Mouse (Mus musculus) neural tube, embryonic 14.5 days (tissue): ENCODE results near the gene Olfr1262. TPM values are rescaled to one million over a fixed set of nuclear protein-coding genes. Genes with fewer than 3 reads are reported as not detected.

Experiments
- ATAC-seq: fragments of 200-750 bp; cut with Nextera tagmentation; 2 replicates; pipeline ENCODE4 v1.8.0; 2017; ENCODE audit warnings: low read depth, mild to moderate bottlenecking, moderate TSS enrichment, moderate library complexity
- H3K27ac ChIP-seq: fragments of 300-500 bp; sonication (generic); 2 replicates; pipeline ENCODE4 v1.5.1; 2014; ENCODE audit warnings: low read depth, mild to moderate bottlenecking, control low read depth, low read length, moderate library complexity, mixed read lengths
- H3K27me3 ChIP-seq: fragments of 300-500 bp; sonication (generic); 2 replicates; pipeline ENCODE4 v1.6.1; 2014; ENCODE audit warnings: low read length; ENCODE audit not compliant: control insufficient read depth, insufficient read depth
- H3K36me3 ChIP-seq: fragments of 300-500 bp; sonication (generic); 2 replicates; pipeline ENCODE4 v1.6.1; 2014; ENCODE audit warnings: low read length, mixed read lengths; ENCODE audit not compliant: control insufficient read depth, insufficient read depth
- H3K4me1 ChIP-seq: fragments of 300-500 bp; sonication (generic); 2 replicates; pipeline ENCODE4 v1.6.1; 2014; ENCODE audit warnings: low read length; ENCODE audit not compliant: control insufficient read depth, insufficient read depth
- H3K4me2 ChIP-seq: fragments of 300-500 bp; sonication (generic); 2 replicates; pipeline ENCODE4 v1.6.1; 2014; ENCODE audit warnings: mild to moderate bottlenecking, low read depth, low read length, control low read depth
- H3K4me3 ChIP-seq: fragments of 300-500 bp; sonication (generic); 2 replicates; pipeline ENCODE4 v1.5.1; 2014; ENCODE audit warnings: low read depth, low read length, control low read depth, mixed read lengths
- H3K9ac ChIP-seq: fragments of 300-500 bp; sonication (generic); replicated peaks from 2 replicates; pipeline ENCODE4 v1.6.1; 2014; ENCODE audit warnings: low read depth, mild to moderate bottlenecking, control low read depth, low read length, mixed read lengths
- H3K9me3 ChIP-seq: fragments of 300-500 bp; sonication (generic); 2 replicates; pipeline ENCODE4 v1.6.1; 2016; ENCODE audit warnings: low read length; ENCODE audit not compliant: control insufficient read depth
- WGBS: fragments of 180-500 bp; shearing (Covaris S2); extraction: QIAGEN DNeasy Blood & Tissue Kit; methylation state at CpG from one replicate; pipeline ENCODE4 v1.1.7; 2014; 5-methylcytosine and 5-hydroxymethylcytosine counted together
- polyA plus RNA-seq: library from polyadenylated mRNA; unstranded; fragments of >200 nt; fragmentation: Nextera tagmentation; extraction: Ambion mirVana; gene quantifications from 2 replicates; pipeline ENCODE4 v1.2.1, GENCODE M21; 2014

Olfr1262 gene
- polyA plus RNA-seq: not detected in 2 replicates

DNA sequence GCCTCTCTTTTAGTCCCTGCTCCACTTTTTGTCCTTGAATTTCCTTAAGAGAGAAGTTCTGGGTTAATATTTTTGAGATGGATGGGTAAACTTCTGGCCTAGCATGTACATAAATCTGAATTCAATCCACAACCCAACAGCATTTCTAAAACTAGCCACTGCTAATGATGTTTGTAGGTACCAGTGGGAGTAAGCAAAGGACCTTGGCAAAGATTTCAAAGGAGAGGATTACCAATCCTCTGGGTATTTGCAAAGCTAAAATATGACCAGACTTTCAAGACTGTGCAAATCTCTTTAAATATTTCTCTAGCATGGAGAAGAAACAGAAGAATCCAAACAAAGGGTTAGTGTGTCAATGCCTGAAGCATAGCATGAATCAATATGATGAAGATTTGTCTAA, at the start of gene Olfr1262:
Gene Olfr1262 (plus strand): TSS at position 301 of the 400 bp plus-strand sequence.
- Histone ChIP-seq H3K4me2 (no peak within 1 kb of the TSS), H3K4me1 (no peaks in the 10 kb centered on the region), H3K27ac (no peak within 1 kb of the TSS), H3K9ac (no peak within 1 kb of the TSS), H3K9me3 (no peaks in the 10 kb centered on the region), H3K36me3 (no peaks in the 10 kb centered on the region), H3K27me3 (no peaks in the 10 kb centered on the region), H3K4me3 (no peak within 1 kb of the TSS)
- ATAC-seq: no peak

DNA sequence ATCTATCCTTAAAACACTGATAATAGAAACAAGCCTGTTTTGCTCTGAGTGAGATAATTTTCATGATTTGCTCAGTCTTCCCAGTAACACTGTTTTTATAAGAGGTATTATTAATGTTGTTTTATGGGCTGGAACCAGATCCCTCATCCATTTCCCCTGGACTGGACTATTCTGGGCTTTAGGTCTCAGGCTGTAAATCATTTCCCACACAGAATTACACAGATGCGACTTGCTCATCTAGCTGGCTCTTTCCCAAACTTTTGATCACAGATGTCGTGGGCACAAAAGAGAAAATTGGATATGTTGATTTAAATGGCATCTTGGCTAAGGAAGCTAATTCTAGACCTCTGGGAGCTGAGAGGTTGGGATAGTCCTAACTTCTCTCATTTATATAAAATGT, 25.8 kb upstream of the Olfr1262 start, which contains the start of gene Olfr1260:
Gene Olfr1260 (plus strand): TSS at position 157 of the 400 bp plus-strand sequence.
- peak; percentile 61; the same call in 1 of the 2 replicates for ATAC-seq
- Histone ChIP-seq H3K27ac (no peak within 1 kb of the TSS), H3K9ac (no peak within 1 kb of the TSS), H3K9me3 (no peaks in the 10 kb centered on the region), H3K27me3 (no peaks in the 10 kb centered on the region), H3K4me3 (no peak within 1 kb of the TSS), H3K36me3 (no peaks in the 10 kb centered on the region), H3K4me1 (no peaks in the 10 kb centered on the region), H3K4me2 (no peak within 1 kb of the TSS)
- WGBS: 39% methylated on average over 2 of the region's 2 CpGs

DNA sequence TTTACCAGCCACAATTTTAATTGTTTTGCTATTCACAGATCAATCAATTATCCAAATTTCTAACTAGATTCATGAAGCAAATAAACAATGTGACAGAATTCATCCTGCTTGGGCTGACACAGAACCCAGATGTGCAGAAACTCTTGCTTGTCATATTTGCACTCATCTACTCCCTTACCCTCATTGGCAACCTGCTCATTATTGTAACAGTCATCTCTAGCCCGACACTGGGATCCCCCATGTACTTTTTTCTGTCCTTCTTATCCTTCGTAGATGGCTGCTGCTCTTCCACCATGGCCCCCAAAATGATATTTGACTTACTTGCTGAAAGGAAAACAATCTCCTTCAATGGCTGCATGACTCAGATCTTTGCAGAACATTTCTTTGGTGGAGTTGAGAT, 22.2 kb upstream of the Olfr1262 start:
- Histone ChIP-seq H3K4me1 (no peaks in the 10 kb centered on the region), H3K4me3 (no peak overlapping the region), H3K9ac (no peak overlapping the region), H3K27ac (no peak overlapping the region), H3K9me3 (no peaks in the 10 kb centered on the region), H3K4me2 (no peak overlapping the region), H3K36me3 (no peaks in the 10 kb centered on the region), H3K27me3 (no peaks in the 10 kb centered on the region)
- WGBS: 92% methylated on average over 2 of the region's 2 CpGs
- no peak for ATAC-seq

DNA sequence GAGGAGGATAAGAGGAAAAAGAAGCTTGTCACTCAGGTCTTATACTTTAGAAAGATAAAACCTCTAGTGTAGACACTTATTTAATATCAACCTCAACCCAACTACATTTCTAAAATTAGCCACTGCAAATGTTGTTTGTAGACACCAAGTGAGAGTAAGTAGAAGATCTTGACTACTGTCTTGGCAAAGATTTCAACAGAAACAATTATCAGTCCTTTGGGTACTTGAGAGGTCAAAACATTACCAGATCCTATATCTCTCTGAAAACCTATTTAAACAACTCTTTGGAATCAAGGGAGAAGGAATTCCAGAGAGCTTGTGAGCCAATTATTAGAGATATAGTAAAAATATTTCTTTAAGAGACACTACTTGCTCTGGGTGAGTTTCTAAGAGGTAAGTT, 9.0 kb upstream of the Olfr1262 start, which contains the start of gene Olfr1261:
Gene Olfr1261 (plus strand): TSS at position 301 of the 400 bp plus-strand sequence.
- Histone ChIP-seq H3K9ac (no peak within 1 kb of the TSS), H3K4me3 (no peak within 1 kb of the TSS), H3K27me3 (no peaks in the 10 kb centered on the region), H3K4me2 (no peak within 1 kb of the TSS), H3K27ac (no peak within 1 kb of the TSS), H3K36me3 (no peaks in the 10 kb centered on the region), H3K4me1 (no peaks in the 10 kb centered on the region), H3K9me3 (no peaks in the 10 kb centered on the region)
- ATAC-seq: no peak

DNA sequence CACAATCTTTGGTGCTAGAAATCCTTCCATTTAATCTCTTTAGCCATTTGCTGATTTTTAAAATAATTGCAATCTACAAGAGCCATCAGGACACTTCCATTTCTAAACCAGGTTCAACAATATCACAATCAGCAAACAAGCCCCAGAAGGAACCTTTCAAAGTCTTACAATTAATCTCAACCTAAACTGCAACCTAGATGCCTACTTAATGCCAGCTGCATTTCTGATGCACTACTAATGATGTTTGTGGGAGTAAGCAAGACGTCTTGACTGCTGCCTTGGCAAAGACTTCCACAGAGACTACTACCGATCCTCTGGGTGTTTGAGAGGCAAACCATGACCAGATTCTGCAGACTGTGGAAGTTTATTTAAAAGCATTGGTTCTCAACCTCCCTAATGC, 11.9 kb downstream of the Olfr1262 start, which contains the start of gene Olfr1263:
Gene Olfr1263 (plus strand): TSS at position 301 of the 400 bp plus-strand sequence.
- H3K9me3 ChIP-seq: no peaks in the 10 kb centered on the region
- 77% methylated on average over 2 of the region's 2 CpGs for WGBS
- no peaks in the 10 kb centered on the region for H3K36me3 ChIP-seq
- no peaks in the 10 kb centered on the region for H3K27me3 ChIP-seq
- no peaks in the 10 kb centered on the region for H3K4me1 ChIP-seq
- H3K9ac ChIP-seq: no peak within 1 kb of the TSS
- no peak for ATAC-seq
- no peak within 1 kb of the TSS for H3K4me2 ChIP-seq
- no peak within 1 kb of the TSS for H3K27ac ChIP-seq
- no peak within 1 kb of the TSS for H3K4me3 ChIP-seq

DNA sequence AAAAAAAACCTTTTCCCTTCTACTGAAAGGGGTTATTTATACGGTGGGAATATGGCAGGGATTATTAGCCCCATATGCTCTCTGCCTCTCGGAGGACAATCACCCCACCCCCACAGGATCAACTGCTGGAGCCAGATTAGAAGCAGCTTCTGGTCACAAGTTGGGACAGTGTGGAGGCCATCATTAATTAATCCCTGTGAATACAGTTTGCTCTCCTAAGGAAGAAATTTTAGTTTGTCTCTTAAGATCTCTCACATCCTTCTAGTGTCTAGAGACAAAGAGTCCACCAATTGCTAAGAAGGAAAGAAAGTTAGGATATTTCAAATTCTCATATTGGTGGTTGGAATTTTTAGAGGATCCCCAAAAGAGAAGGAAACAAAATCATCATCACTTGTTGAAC, 25.5 kb downstream of the Olfr1262 start, which contains the start of gene Olfr1264:
Gene Olfr1264 (minus strand): TSS at position 101 of the 400 bp plus-strand sequence.
- H3K9ac ChIP-seq: no peak within 1 kb of the TSS
- no peak within 1 kb of the TSS for H3K4me3 ChIP-seq
- no peaks in the 10 kb centered on the region for H3K27me3 ChIP-seq
- no peak within 1 kb of the TSS for H3K27ac ChIP-seq
- no peak for ATAC-seq
- H3K4me2 ChIP-seq: no peak within 1 kb of the TSS
- H3K9me3 ChIP-seq: no peaks in the 10 kb centered on the region
- no peaks in the 10 kb centered on the region for H3K36me3 ChIP-seq
- 80% methylated on average over 2 of the region's 2 CpGs for WGBS
- no peaks in the 10 kb centered on the region for H3K4me1 ChIP-seq

DNA sequence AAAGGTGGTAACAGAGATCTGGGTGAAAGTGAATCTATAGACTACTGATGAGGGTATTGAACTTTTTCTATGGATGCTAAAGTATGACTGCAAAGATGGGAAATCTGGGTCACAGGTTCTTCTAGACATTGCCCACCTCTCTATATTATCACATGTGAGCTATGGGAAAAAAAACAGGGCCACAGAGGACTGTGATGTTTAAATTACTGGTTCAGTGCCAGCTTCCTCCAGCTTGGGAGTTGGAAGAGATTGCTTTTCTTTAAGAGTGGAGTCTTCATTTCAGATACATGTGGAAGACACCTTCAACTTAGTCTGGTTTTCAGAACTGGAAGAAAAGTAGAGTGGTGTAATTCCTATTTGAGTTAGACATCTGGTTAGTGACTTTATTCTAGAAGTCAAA, 35.1 kb downstream of the Olfr1262 start, which contains the start of gene Olfr1265:
Gene Olfr1265 (plus strand): TSS at position 301 of the 400 bp plus-strand sequence.
- Histone ChIP-seq H3K4me3 (no peak within 1 kb of the TSS), H3K27ac (no peak within 1 kb of the TSS), H3K4me2 (no peak within 1 kb of the TSS), H3K27me3 (no peaks in the 10 kb centered on the region), H3K4me1 (no peaks in the 10 kb centered on the region), H3K36me3 (no peaks in the 10 kb centered on the region), H3K9ac (no peak within 1 kb of the TSS), H3K9me3 (no peaks in the 10 kb centered on the region)
- no peak for ATAC-seq

Other genes with a start within 250 kb of the Olfr1262 start
- gene Olfr1253, start 243.1 kb upstream of the Olfr1262 start, polyA plus RNA-seq: not detected in 2 replicates
- gene Olfr1254, start 206.5 kb upstream of the Olfr1262 start, polyA plus RNA-seq: not detected in 2 replicates
- not detected in 2 replicates for gene Olfr1255, start 188.1 kb upstream of the Olfr1262 start, polyA plus RNA-seq
- gene Olfr1256, start 158.6 kb upstream of the Olfr1262 start, polyA plus RNA-seq: not detected in 2 replicates
- gene Olfr48, start 151.9 kb upstream of the Olfr1262 start, polyA plus RNA-seq: not detected in 2 replicates
- not detected in 2 replicates for gene Olfr1257, start 121.7 kb upstream of the Olfr1262 start, polyA plus RNA-seq
- not detected in 2 replicates for gene Olfr1258, start 72.8 kb upstream of the Olfr1262 start, polyA plus RNA-seq
- not detected in 2 replicates for gene Olfr1259, start 51.5 kb upstream of the Olfr1262 start, polyA plus RNA-seq
- gene Olfr1260, start 25.8 kb upstream of the Olfr1262 start, polyA plus RNA-seq: 0.47 TPM in 1 of 2 replicates, not detected in the other
- gene Olfr1261, start 8.9 kb upstream of the Olfr1262 start, polyA plus RNA-seq: not detected in 2 replicates
- not detected in 2 replicates for gene Olfr1263, start 12.0 kb downstream of the Olfr1262 start, polyA plus RNA-seq
- not detected in 2 replicates for gene Olfr1264, start 25.4 kb downstream of the Olfr1262 start, polyA plus RNA-seq
- gene Olfr1265, start 35.2 kb downstream of the Olfr1262 start, polyA plus RNA-seq: not detected in 2 replicates
- gene Olfr140, start 63.4 kb downstream of the Olfr1262 start, polyA plus RNA-seq: not detected in 2 replicates
- not detected in 2 replicates for gene Olfr1269, start 121.3 kb downstream of the Olfr1262 start, polyA plus RNA-seq
- not detected in 2 replicates for gene Olfr32, start 142.2 kb downstream of the Olfr1262 start, polyA plus RNA-seq
- not detected in 2 replicates for gene Olfr1270, start 152.9 kb downstream of the Olfr1262 start, polyA plus RNA-seq
- gene Olfr1506, start 224.3 kb downstream of the Olfr1262 start, polyA plus RNA-seq: not detected in 2 replicates